Mouse (Mus musculus) colon, adult 2 months (tissue): ENCODE results near the gene Spata31d1b. TPM values are rescaled to one million over a fixed set of nuclear protein-coding genes. Genes with fewer than 3 reads are reported as not detected.

Source experiments
- polyA plus RNA-seq: library from polyadenylated mRNA; depleted of rRNA; stranded (reverse); fragments of >200 nt; gene quantifications from 2 replicates; pipeline ENCODE4 v1.2.3, GENCODE M21; 2012; rRNA removed

Spata31d1b gene
- not detected in 2 replicates for polyA plus RNA-seq

GRCm38 (mm10) chr13:59711984-59712383, at the start of gene Spata31d1b:
Gene Spata31d1b, plus strand, starts transcription at chr13:59712284.

GRCm38 (mm10) chr13:59675151-59676011, 36.7 kb upstream of the Spata31d1b start, which contains the start of gene Golm1:
Gene Golm1, minus strand, starts transcription at chr13:59675811.

GRCm38 (mm10) chr13:59694008-59694407, 18.1 kb upstream of the Spata31d1b start, which contains the start of gene 4921517D22Rik:
Gene 4921517D22Rik, minus strand, starts transcription at chr13:59694108.

GRCm38 (mm10) chr13:59710230-59710629, 1.9 kb upstream of the Spata31d1b start, which contains the start of gene Spata31d1a:
Gene Spata31d1a, minus strand, starts transcription at chr13:59710330.

DNA sequence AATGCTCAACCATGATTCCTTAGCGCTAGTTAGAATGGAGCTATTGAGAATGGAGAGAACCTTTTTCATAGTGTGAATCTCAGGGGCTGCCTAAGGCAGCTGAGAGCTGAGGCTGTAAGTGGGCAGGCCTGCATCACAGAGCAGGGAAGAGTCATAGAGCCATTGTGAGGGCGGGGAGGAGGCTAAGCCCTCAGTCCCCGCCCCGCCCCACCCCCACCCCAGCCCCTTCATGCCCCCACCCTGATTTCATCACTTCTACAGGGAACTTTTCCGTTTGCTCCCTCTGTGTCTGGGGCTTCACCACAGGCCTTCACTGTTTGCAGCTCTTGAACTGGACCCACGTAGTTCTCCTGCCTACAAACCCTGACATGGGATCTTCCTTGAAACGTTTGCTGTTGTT, 19.6 kb downstream of the Spata31d1b start, which contains the start of gene Spata31d1d:
Gene Spata31d1d (minus strand): TSS at position 101 of the 400 bp plus-strand sequence.

GRCm38 (mm10) chr13:59746711-59747110, 34.6 kb downstream of the Spata31d1b start, which contains the start of gene 1700014D04Rik:
Gene 1700014D04Rik, minus strand, starts transcription at chr13:59746752.

Other genes with a start within 250 kb of the Spata31d1b start
- gene Agtpbp1, start 127.1 kb upstream of the Spata31d1b start, polyA plus RNA-seq = 2.1 and 2.6 TPM in 2 replicates
- gene Naa35, start 127.0 kb upstream of the Spata31d1b start, polyA plus RNA-seq = 28.1 and 32.8 TPM in 2 replicates
- gene Golm1, start 36.5 kb upstream of the Spata31d1b start, polyA plus RNA-seq = 129 and 147 TPM in 2 replicates
- not detected in 2 replicates for gene 4921517D22Rik, start 18.2 kb upstream of the Spata31d1b start, polyA plus RNA-seq
- gene Spata31d1a, start 2.0 kb upstream of the Spata31d1b start, polyA plus RNA-seq = not detected in 2 replicates
- not detected in 2 replicates for gene Spata31d1d, start 19.5 kb downstream of the Spata31d1b start, polyA plus RNA-seq
- gene 1700014D04Rik, start 34.5 kb downstream of the Spata31d1b start, polyA plus RNA-seq = not detected in 2 replicates
- 50.1 and 59.4 TPM in 2 replicates for gene Isca1, start 57.5 kb downstream of the Spata31d1b start, polyA plus RNA-seq
- gene Gm49354, start 70.0 kb downstream of the Spata31d1b start, polyA plus RNA-seq = not detected in 2 replicates
- gene Tut7, start 110.9 kb downstream of the Spata31d1b start, polyA plus RNA-seq = 19.0 and 20.4 TPM in 2 replicates